Mouse (Mus musculus) forebrain, embryonic 14.5 days (tissue): ENCODE results near the gene Hibadh. TPM values are rescaled to one million over a fixed set of nuclear protein-coding genes. Genes with fewer than 3 reads are reported as not detected.

Source experiments
- ATAC-seq: fragments of 200-750 bp; cut with Nextera tagmentation; 2 replicates; pipeline ENCODE4 v1.8.0; 2017; ENCODE audit warnings: mild to moderate bottlenecking, moderate library complexity
- DNase-seq: peaks from one replicate; pipeline ENCODE4 v3.0.0-alpha.2; 2015; ENCODE audit warnings: low spot score
- H3K27ac ChIP-seq: fragments of 300-500 bp; sonication (generic); 2 replicates; pipeline ENCODE4 v1.5.1; 2014; ENCODE audit warnings: low read depth, mild to moderate bottlenecking, control low read depth, low read length, moderate library complexity
- H3K27me3 ChIP-seq: fragments of 300-500 bp; sonication (generic); replicated peaks from 2 replicates; pipeline ENCODE4 v1.6.1; 2014; ENCODE audit warnings: low read length, control low read depth, mixed read lengths; ENCODE audit not compliant: control insufficient read depth, insufficient read depth
- H3K36me3 ChIP-seq: fragments of 300-500 bp; sonication (generic); 2 replicates; pipeline ENCODE4 v1.6.1; 2014; ENCODE audit warnings: low read length, control low read depth; ENCODE audit not compliant: control insufficient read depth, insufficient read depth
- H3K4me1 ChIP-seq: fragments of 300-500 bp; sonication (generic); 2 replicates; pipeline ENCODE4 v1.6.1; 2014; ENCODE audit warnings: antibody characterized with exemption, low read length, control low read depth; ENCODE audit not compliant: control insufficient read depth, insufficient read depth
- H3K4me2 ChIP-seq: fragments of 300-500 bp; sonication (generic); 2 replicates; pipeline ENCODE4 v1.6.1; 2014; ENCODE audit warnings: mild to moderate bottlenecking, control low read depth, low read length
- H3K4me3 ChIP-seq: fragments of 300-500 bp; sonication (generic); 2 replicates; pipeline ENCODE4 v1.5.1; 2014; ENCODE audit warnings: low read depth, low read length, control low read depth
- H3K9ac ChIP-seq: fragments of 300-500 bp; sonication (generic); 2 replicates; pipeline ENCODE4 v1.6.1; 2014; ENCODE audit warnings: mild to moderate bottlenecking, low read length, control low read depth, moderate library complexity
- H3K9me3 ChIP-seq: fragments of 300-500 bp; sonication (generic); replicated peaks from 2 replicates; pipeline ENCODE4 v1.6.1; 2016; ENCODE audit warnings: low read length, control low read depth, mixed read lengths; ENCODE audit not compliant: control insufficient read depth
- WGBS: fragments of 180-500 bp; shearing (Covaris S2); extraction: QIAGEN DNeasy Blood & Tissue Kit; methylation state at CpG from one replicate; pipeline ENCODE4 v1.1.7; 2014; 5-methylcytosine and 5-hydroxymethylcytosine counted together
- polyA plus RNA-seq: library from polyadenylated mRNA; unstranded; fragments of >200 nt; fragmentation: Nextera tagmentation; extraction: Ambion mirVana; gene quantifications from 2 replicates; pipeline ENCODE4 v1.2.1, GENCODE M21; 2014

Hibadh gene
- polyA plus RNA-seq, 1 experiment from 2014 or later: 41.1 TPM

DNA sequence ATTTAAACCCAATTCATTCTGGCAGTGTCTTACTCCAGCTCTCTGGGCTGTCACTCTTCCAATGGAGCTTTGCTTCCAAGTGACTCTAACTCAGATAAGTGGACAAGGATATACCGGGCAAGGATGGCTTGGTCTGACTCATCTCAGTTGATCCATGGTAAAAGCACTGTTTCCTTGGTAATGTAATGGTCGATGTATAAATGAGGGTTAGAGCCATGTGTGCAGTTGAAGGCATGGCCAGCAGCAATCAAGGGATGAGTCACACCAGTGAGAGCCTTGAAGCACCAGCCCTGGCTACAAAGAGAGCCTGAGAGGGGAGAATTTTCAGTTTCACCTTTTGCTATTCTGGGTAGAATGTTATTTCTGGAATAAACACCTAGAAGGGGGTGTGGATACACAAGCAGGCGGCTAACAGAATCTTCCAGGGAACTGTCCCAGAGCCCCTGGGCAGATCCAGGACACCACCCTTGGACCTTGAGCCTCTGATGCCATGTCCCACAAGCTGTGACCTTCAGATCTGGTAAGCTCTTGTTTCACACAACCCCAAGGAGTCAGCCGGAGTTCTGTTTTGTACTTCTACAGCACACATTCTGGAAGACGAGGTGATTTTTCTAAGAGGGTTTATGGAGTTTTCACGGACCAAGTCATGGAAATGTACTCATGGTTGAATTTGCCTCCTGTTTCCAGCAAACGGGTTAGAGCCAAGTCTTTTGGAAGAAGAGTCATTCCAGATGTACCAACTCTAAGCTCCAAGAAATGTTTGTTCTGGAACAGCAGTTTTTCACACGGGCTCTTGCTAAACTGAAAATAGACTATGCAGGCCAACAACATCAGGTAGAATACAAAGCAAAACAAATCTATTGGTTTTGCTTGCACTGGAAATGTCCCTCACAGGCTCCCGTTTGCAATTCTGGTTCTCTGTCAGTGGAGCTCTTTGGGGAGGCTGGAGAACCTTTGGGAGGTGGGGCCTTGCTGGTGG, 134.1 kb downstream of the Hibadh start:
- Histone ChIP-seq H3K9me3 (no peaks in the 10 kb centered on the region), H3K36me3 (no peaks in the 10 kb centered on the region), H3K27me3 (no peaks in the 10 kb centered on the region), H3K4me3 (no peak overlapping the region), H3K4me1 (no peaks in the 10 kb centered on the region), H3K9ac (no peak overlapping the region), H3K27ac (no peak overlapping the region), H3K4me2 (no peak overlapping the region)
- ATAC-seq: no peak
- no peak for DNase-seq
- WGBS: 91% methylated on average over 9 of the region's 9 CpGs

DNA sequence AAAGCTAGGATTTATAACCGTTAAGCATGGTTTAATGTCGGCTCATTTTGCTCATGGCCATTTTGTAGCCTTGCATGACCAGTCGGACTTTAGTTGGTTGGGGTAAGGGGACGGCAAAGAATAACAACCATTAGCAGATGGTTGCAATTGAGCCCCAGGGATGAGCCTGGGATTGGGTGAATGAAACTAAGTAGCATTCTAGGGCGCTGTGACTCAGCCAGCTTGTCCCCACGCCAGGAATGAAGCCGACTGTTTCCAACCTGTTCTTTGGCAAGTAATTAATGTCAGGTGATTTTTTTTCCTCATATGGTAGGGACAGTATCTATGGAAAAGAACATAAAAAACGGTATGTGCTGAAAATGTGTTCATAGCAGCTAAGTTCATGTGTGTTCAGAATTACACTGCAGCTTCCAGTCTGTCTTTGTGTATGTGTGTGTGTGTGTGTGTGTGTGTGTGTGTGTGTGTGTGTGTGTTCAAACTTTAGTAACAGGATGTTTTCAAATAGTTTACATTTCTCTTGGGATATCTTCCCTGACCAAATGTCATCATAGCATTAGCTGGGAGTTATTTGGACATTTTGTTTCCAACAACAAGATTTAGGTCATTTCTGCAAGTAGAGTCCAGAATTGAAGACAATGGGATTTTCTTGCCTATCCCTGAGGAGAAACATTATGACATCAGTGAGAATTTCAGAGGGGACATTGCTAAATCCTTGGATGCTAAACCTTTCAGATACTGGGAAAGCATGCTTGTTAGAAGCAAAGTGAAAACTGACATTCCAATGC, 135.3 kb downstream of the Hibadh start:
- H3K36me3 ChIP-seq: no peaks in the 10 kb centered on the region
- ATAC-seq (no peak), DNase-seq (peak; percentile 11)

DNA sequence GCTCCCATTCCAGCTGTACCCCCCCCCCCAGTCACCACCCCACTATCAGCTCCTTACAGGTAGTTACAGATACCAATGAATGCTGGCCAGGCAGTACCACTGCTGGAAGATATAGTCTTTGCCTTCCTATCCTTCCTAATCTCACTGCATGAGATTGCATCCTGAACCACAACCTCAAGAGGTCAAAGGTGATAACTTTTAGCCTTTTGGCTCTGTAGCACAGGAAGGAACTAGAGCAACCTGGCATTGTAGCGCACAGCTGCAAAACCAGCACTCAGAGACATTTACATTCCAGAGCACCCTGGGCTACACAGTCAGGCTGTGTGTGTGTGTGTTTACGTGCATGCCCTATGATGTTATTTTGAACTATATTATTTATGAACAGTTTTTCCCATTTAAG, 137.2 kb downstream of the Hibadh start:
- no peak overlapping the region for H3K27ac ChIP-seq
- no peaks in the 10 kb centered on the region for H3K36me3 ChIP-seq
- H3K4me1 ChIP-seq: no peaks in the 10 kb centered on the region
- H3K4me2 ChIP-seq: no peak overlapping the region
- no peak overlapping the region for H3K4me3 ChIP-seq
- DNase-seq (no peak), ATAC-seq (no peak)
- no peak overlapping the region for H3K9ac ChIP-seq
- no peaks in the 10 kb centered on the region for H3K27me3 ChIP-seq
- 100% methylated on average over 2 of the region's 2 CpGs for WGBS
- no peaks in the 10 kb centered on the region for H3K9me3 ChIP-seq

More for the DNA sequence above, 135.3 kb downstream of the Hibadh start:
- WGBS: 73% methylated on average over 8 of the region's 8 CpGs
- no peak overlapping the region for H3K4me2 ChIP-seq
- H3K4me3 ChIP-seq: no peak overlapping the region
- H3K4me1 ChIP-seq: no peaks in the 10 kb centered on the region
- no peaks in the 10 kb centered on the region for H3K9me3 ChIP-seq
- no peaks in the 10 kb centered on the region for H3K27me3 ChIP-seq
- no peak overlapping the region for H3K9ac ChIP-seq
- H3K27ac ChIP-seq: no peak overlapping the region

DNA sequence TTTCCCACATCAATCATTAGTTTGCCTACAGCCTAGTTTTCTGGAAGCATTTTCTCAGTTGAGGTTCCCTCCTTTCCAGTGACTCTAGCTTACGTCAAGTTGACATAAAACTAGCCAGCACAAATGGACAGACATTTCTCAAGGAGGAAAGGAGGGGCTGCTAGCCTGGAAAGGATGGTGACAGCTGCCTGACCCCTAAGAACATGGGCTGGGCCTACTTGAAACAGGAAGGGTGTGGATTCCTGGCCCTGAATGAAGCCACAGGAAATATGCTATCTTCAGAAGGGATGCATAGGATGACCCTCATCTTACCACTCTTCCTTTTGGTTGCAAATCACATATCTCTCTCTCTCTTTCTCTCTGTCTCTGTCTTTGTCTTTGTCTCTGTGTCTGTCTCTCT, 138.7 kb downstream of the Hibadh start:
- Histone ChIP-seq H3K27ac (no peak overlapping the region), H3K4me1 (no peaks in the 10 kb centered on the region), H3K4me3 (no peak overlapping the region), H3K4me2 (no peak overlapping the region), H3K9ac (no peak overlapping the region), H3K27me3 (no peaks in the 10 kb centered on the region), H3K36me3 (no peaks in the 10 kb centered on the region), H3K9me3 (no peaks in the 10 kb centered on the region)
- 82% methylated on average over 1 of the region's 1 CpGs for WGBS
- ATAC-seq (no peak), DNase-seq (no peak)

Other genes starting within 250 kb of the Hibadh start
- 168 and 174 TPM in 2 replicates for gene Tax1bp1, start 73.3 kb upstream of the Hibadh start, polyA plus RNA-seq